ENCODE assay signal across 10 mouse cellular contexts in genomic region chr2:5363836-5364235, GRCm38 (mm10).
"Had no signal": no experiment of that assay in that cellular context is flagged by ENCODE, and none has a peak within 500 bp of the region (broad histone marks: within the 10 kb centered on the region; RNA-seq: fewer than 3 reads in every experiment).

No protein-coding gene starts in this region.

- DNase-seq: kidney, adult 18-20 months; kidney, adult 9 months; kidney, postnatal 14 days; kidney, postnatal 4 days; liver; lung, adult 18-20 months; lung, postnatal 10 days; lung, postnatal 36 days; midbrain, embryonic 14.5 days; thymus, postnatal 25 days had no signal
